Mouse (Mus musculus): Measurements from ENCODE around the gene Scml4.

- no peak for TF ChIP-seq HCFC1 (IDR thresholded peaks at IDR 0.05; ENCODE audit: low read depth, low read length)
- TF ChIP-seq CTCF (IDR thresholded peaks at IDR 0.05 in 2 of 3, conservative IDR thresholded peaks at IDR 0.05 in 1 of 3; ENCODE audit: control insufficient read depth in 1 of 3, insufficient read depth in 1 of 3, low read depth in 2 of 3, low read length in 3 of 3, poor library complexity in 1 of 3, severe bottlenecking in 1 of 3) = no peak
- no peak for TF ChIP-seq SMC3 (IDR thresholded peaks at IDR 0.05; ENCODE audit: low read depth, low read length)
- no peak for TF ChIP-seq JUND (IDR thresholded peaks at IDR 0.05; ENCODE audit: low read depth, low read length)
- TF ChIP-seq MXI1 (IDR thresholded peaks at IDR 0.05; ENCODE audit: low read depth, low read length) = no peak
- TF ChIP-seq POLR2A (IDR thresholded peaks at IDR 0.05; ENCODE audit: control insufficient read depth in 1 of 2, insufficient read depth in 1 of 2, low read depth in 1 of 2, low read length in 2 of 2, poor library complexity in 1 of 2) = no peak
- TF ChIP-seq USF1 (IDR thresholded peaks at IDR 0.05; ENCODE audit: low read depth, low read length) = no peak
- no peak for TF ChIP-seq EP300 (IDR thresholded peaks at IDR 0.05; ENCODE audit: low read depth in 1 of 2, low read length in 2 of 2)
- no peak for TF ChIP-seq NRF1 (IDR thresholded peaks at IDR 0.05; ENCODE audit: insufficient read depth, low read depth, low read length, poor library complexity, severe bottlenecking)
- no peak for TF ChIP-seq TCF12 (IDR thresholded peaks at IDR 0.05; ENCODE audit: low read depth, low read length)
- no peak for TF ChIP-seq NELFE (IDR thresholded peaks at IDR 0.05; ENCODE audit: low read depth, low read length)
Observed at GRCm38 (mm10) chr10:42863621-42864391, 3.6 kb downstream of the Scml4 start.

Data from MEL (cell line).